Mouse (Mus musculus) ES-Bruce4 (cell line): ENCODE measurements around the gene Tmc6. TPM values are rescaled to one million over a fixed set of nuclear protein-coding genes. Genes with fewer than 3 reads are reported as not detected.

Source experiments
- H3K27ac ChIP-seq: 2 replicates; pipeline ENCODE4 v1.5.1; 2012; ENCODE audit warnings: low read length, inconsistent platforms; ENCODE audit not compliant: insufficient read depth
- H3K27me3 ChIP-seq: 2 replicates; pipeline ENCODE4 v1.6.1; 2012; ENCODE audit warnings: mild to moderate bottlenecking, low read length, inconsistent platforms; ENCODE audit not compliant: control insufficient read depth, poor library complexity, insufficient read depth, severe bottlenecking
- H3K36me3 ChIP-seq: 2 replicates; pipeline ENCODE4 v1.6.1; 2012; ENCODE audit warnings: inconsistent platforms, mild to moderate bottlenecking, low read length, moderate library complexity; ENCODE audit not compliant: control insufficient read depth, poor library complexity, insufficient read depth, severe bottlenecking
- H3K4me1 ChIP-seq: one replicate; pipeline ENCODE4 v1.8.1; 2011; ENCODE audit warnings: low read length; ENCODE audit not compliant: control insufficient read depth, insufficient read depth
- H3K4me3 ChIP-seq: 2 replicates; pipeline ENCODE4 v1.5.1; 2011; ENCODE audit warnings: low read depth, mild to moderate bottlenecking, low read length
- H3K9ac ChIP-seq: 2 replicates; pipeline ENCODE4 v1.6.1; 2012; ENCODE audit warnings: low read depth, mild to moderate bottlenecking, inconsistent platforms; ENCODE audit not compliant: poor library complexity, severe bottlenecking
- H3K9me3 ChIP-seq: replicated peaks from 2 replicates; pipeline ENCODE4 v1.6.1; 2012; ENCODE audit warnings: mild to moderate bottlenecking, low read length, inconsistent platforms; ENCODE audit not compliant: control insufficient read depth, poor library complexity, insufficient read depth, severe bottlenecking
- CTCF ChIP-seq: IDR thresholded peaks from one replicate; pipeline ENCODE4 v1.8.1; 2011; ENCODE audit warnings: low read depth, low read length
- EP300 ChIP-seq: IDR thresholded peaks from 2 replicates; pipeline ENCODE4 v1.6.1; 2011; ENCODE audit warnings: low read depth, low read length; ENCODE audit not compliant: insufficient read depth
- POLR2A ChIP-seq: IDR thresholded peaks from one replicate; pipeline ENCODE4 v1.8.1; 2011; ENCODE audit warnings: low read length; ENCODE audit not compliant: insufficient read depth
- polyA plus RNA-seq: library from polyadenylated mRNA; stranded (reverse); fragments of >200 nt; gene quantifications from 2 replicates; pipeline ENCODE4 v1.2.4, GENCODE M21; 2011; ENCODE audit warnings: low read depth; ENCODE audit not compliant: missing spikeins, insufficient read depth, insufficient read length

Gene Tmc6
- polyA plus RNA-seq, 1 experiment = 12.3 TPM

- no peaks in the 10 kb centered on the region for H3K27me3 ChIP-seq
- no peaks in the 10 kb centered on the region for H3K4me1 ChIP-seq
- H3K4me3 ChIP-seq = no peak overlapping the region
- no peak overlapping the region for H3K9ac ChIP-seq
- TF ChIP-seq POLR2A (no peak), EP300 (no peak), CTCF (no peak)
- H3K9me3 ChIP-seq = no peaks in the 10 kb centered on the region
- 0 out of 2 replicates have a peak, but pooled peaks cover 9% of the 10 kb centered on the region for H3K36me3 ChIP-seq
- no peak overlapping the region for H3K27ac ChIP-seq
Observed at GRCm38 (mm10) chr11:117724604-117725301, 57.2 kb downstream of the Tmc6 start.

DNA sequence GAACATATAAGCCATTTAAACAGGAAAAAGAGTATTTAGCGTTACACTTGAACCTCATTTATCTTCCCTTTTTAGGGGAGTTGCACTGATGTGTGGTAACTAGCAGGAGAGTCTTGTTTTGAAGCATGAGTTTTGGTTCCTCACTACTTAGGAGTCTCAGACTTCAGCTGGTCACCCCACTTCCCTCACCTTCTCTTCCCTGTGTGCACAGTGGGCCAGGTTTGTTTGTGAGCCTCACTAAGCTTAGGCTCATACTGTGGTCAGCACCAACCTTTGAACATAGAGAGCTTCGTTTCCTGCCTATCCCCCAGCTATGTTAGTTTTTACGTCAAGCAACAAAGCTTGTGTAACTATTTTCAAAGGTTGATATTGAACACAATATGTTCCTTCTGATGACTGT is 63.2 kb downstream of the Tmc6 start:
- H3K9me3 ChIP-seq = no peaks in the 10 kb centered on the region
- H3K4me1 ChIP-seq = no peaks in the 10 kb centered on the region
- no peak overlapping the region for H3K9ac ChIP-seq
- H3K36me3 ChIP-seq = peaks cover 24% of the 10 kb centered on the region
- H3K27me3 ChIP-seq = no peaks in the 10 kb centered on the region
- TF ChIP-seq CTCF (no peak), EP300 (no peak), POLR2A (no peak)
- no peak overlapping the region for H3K27ac ChIP-seq
- no peak overlapping the region for H3K4me3 ChIP-seq

Other genes starting within 250 kb of the Tmc6 start
- gene Tnrc6c, start 127.9 kb downstream of the Tmc6 start, polyA plus RNA-seq = 28.6 and 28.7 TPM in 2 replicates
- 3.1 and 5.3 TPM in 2 replicates for gene Tmc8, start 122 bp downstream of the Tmc6 start, polyA plus RNA-seq
- not detected in 2 replicates for gene 6030468B19Rik, start 15.5 kb upstream of the Tmc6 start, polyA plus RNA-seq
- gene Gm20708, start 27.5 kb upstream of the Tmc6 start, polyA plus RNA-seq = 1.4 and 2.1 TPM in 2 replicates
- 49.1 and 51.9 TPM in 2 replicates for gene Syngr2, start 27.5 kb upstream of the Tmc6 start, polyA plus RNA-seq
- 3.6 and 5.0 TPM in 2 replicates for gene Afmid, start 43.7 kb upstream of the Tmc6 start, polyA plus RNA-seq
- gene Tk1, start 43.9 kb upstream of the Tmc6 start, polyA plus RNA-seq = 35.7 and 40.3 TPM in 2 replicates
- 171 and 183 TPM in 2 replicates for gene Birc5, start 67.1 kb upstream of the Tmc6 start, polyA plus RNA-seq
- gene Tmem235, start 78.6 kb upstream of the Tmc6 start, polyA plus RNA-seq = 0.37 TPM in 1 of 2 replicates, not detected in the other
- 0.52 and 1.1 TPM in 2 replicates for gene Tha1, start 91.3 kb upstream of the Tmc6 start, polyA plus RNA-seq
- gene Socs3, start 187.8 kb upstream of the Tmc6 start, polyA plus RNA-seq = 53.8 and 61.5 TPM in 2 replicates
- 31.5 and 35.5 TPM in 2 replicates for gene Pgs1, start 204.1 kb upstream of the Tmc6 start, polyA plus RNA-seq